Comparison of ENCODE assay signal across 14 mouse cellular contexts in the genomic region with DNA sequence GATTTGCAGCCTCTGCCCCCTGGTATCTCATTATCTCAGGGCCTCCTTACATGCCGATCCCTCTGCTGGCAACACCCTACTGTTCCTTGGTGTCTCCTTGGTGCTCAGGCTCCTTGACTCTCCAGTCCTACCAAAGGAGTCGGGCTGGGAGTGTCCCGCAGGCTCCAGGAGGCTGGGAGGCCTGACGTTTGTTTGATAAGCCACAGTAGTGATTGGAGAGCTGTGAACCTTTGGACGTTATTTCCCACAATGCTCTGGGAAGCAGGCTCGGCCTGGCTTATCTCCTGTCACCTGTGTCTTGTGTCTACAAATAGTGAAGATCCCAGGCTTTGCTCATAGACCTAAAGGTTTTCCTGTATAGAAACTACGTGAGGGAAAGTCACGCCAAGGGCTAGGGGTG. TPM values are rescaled to one million over a fixed set of nuclear protein-coding genes. Genes with fewer than 3 reads are reported as not detected.
DNase-seq lines count a peak whose midpoint lies in the region; ATAC-seq and TF ChIP-seq lines count a peak whose summit lies in the region.
"Had no signal": no experiment of that assay in that cellular context is flagged by ENCODE, and none has a peak within 500 bp of the region (broad histone marks: within the 10 kb centered on the region; RNA-seq: fewer than 3 reads in every experiment).

No protein-coding gene starts in this region.

- H3K4me3 ChIP-seq in G1E (ENCODE audit: low read depth, low read length): peak overlapping the region; percentile 63; the same call in 1 of the 2 replicates
- no peak overlapping the region for H3K4me3 ChIP-seq in intestine, postnatal 0 days (ENCODE audit: low read depth, low read length)
- H3K4me3 ChIP-seq in hindbrain, postnatal 0 days (ENCODE audit: low read length): no peak overlapping the region
- H3K4me3 ChIP-seq: embryonic facial prominence, embryonic 12.5 days; forebrain, embryonic 13.5 days; gastrocnemius, adult 2 months; hindbrain, embryonic 13.5 days; kidney, embryonic 15.5 days; midbrain, embryonic 13.5 days; neural tube, embryonic 12.5 days had no signal

- H3K27me3 ChIP-seq in G1E (ENCODE audit: insufficient read depth, low read length): no peaks in the 10 kb centered on the region
- H3K27me3 ChIP-seq in intestine, postnatal 0 days (replicated peaks; ENCODE audit: control insufficient read depth, insufficient read depth, low read length): no peaks in the 10 kb centered on the region
- H3K27me3 ChIP-seq in hindbrain, postnatal 0 days (ENCODE audit: insufficient read depth, low read length): no peaks in the 10 kb centered on the region
- H3K27me3 ChIP-seq: embryonic facial prominence, embryonic 12.5 days; kidney, embryonic 15.5 days had no signal

- peaks cover 90% of the 10 kb centered on the region for H3K4me1 ChIP-seq in G1E (ENCODE audit: insufficient read depth, low read depth, low read length)
- 0 out of 2 replicates have a peak, but pooled peaks cover 6% of the 10 kb centered on the region for H3K4me1 ChIP-seq in intestine, postnatal 0 days (replicated peaks; ENCODE audit: control insufficient read depth, insufficient read depth, low read length)
- peaks cover 14% of the 10 kb centered on the region for H3K4me1 ChIP-seq in hindbrain, postnatal 0 days (ENCODE audit: insufficient read depth, low read length)

- TF ChIP-seq CTCF in G1E (IDR thresholded peaks at IDR 0.05; ENCODE audit: low read depth, low read length): no peak
- TF ChIP-seq CTCF in intestine, postnatal 0 days (IDR thresholded peaks at IDR 0.05; ENCODE audit: low read depth): peak; percentile 30; the same call in 1 of the 2 replicates
- no peak for TF ChIP-seq CTCF in hindbrain, postnatal 0 days (IDR thresholded peaks at IDR 0.05; ENCODE audit: low read depth)

- 36% methylated on average over 8 of the region's 8 CpGs for WGBS in intestine, postnatal 0 days
- WGBS in hindbrain, postnatal 0 days: 81% methylated on average over 8 of the region's 8 CpGs

- 0 out of 2 replicates have a peak, but pooled peaks have one; percentile 6 for ATAC-seq in G1E (ENCODE audit: extremely low read depth, insufficient number of reproducible peaks, low FRiP score, poor library complexity, severe bottlenecking)
- ATAC-seq in intestine, postnatal 0 days: peak; percentile 71
- peak; percentile 44 for ATAC-seq in megakaryocyte-erythroid progenitor cell, adult 5-6 weeks (replicated peaks; ENCODE audit: low FRiP score, low TSS enrichment, poor library complexity, severe bottlenecking)
- no peak for ATAC-seq in hindbrain, postnatal 0 days
- ATAC-seq: forebrain, embryonic 13.5 days; midbrain, embryonic 13.5 days had no signal

- H3K4me2 ChIP-seq in intestine, postnatal 0 days (replicated peaks; ENCODE audit: low read depth): peak overlapping the region; percentile 78
- H3K4me2 ChIP-seq in hindbrain, postnatal 0 days (ENCODE audit: low read depth, low read length): no peak overlapping the region
- H3K4me2 ChIP-seq: embryonic facial prominence, embryonic 12.5 days; forebrain, embryonic 13.5 days; hindbrain, embryonic 13.5 days; midbrain, embryonic 13.5 days; neural tube, embryonic 12.5 days had no signal

- H3K36me3 ChIP-seq in G1E (replicated peaks): peaks cover 62% of the 10 kb centered on the region
- H3K36me3 ChIP-seq in intestine, postnatal 0 days (ENCODE audit: control insufficient read depth, insufficient read depth): peaks cover 23% of the 10 kb centered on the region
- H3K36me3 ChIP-seq in hindbrain, postnatal 0 days (ENCODE audit: insufficient read depth, low read length): peaks cover 11% of the 10 kb centered on the region; the same call in 1 of the 2 replicates

- peak overlapping the region; percentile 96 for H3K27ac ChIP-seq in intestine, postnatal 0 days (ENCODE audit: low read depth, low read length)
- H3K27ac ChIP-seq in hindbrain, postnatal 0 days: no peak overlapping the region
- H3K27ac ChIP-seq: embryonic facial prominence, embryonic 12.5 days; forebrain, embryonic 13.5 days; gastrocnemius, adult 2 months; hindbrain, embryonic 13.5 days; kidney, embryonic 15.5 days; midbrain, embryonic 13.5 days; neural tube, embryonic 12.5 days had no signal

- no peak overlapping the region for H3K9ac ChIP-seq in intestine, postnatal 0 days (ENCODE audit: low read depth, low read length)
- no peak overlapping the region for H3K9ac ChIP-seq in hindbrain, postnatal 0 days (replicated peaks; ENCODE audit: low read length)
- H3K9ac ChIP-seq: embryonic facial prominence, embryonic 12.5 days; forebrain, embryonic 13.5 days; hindbrain, embryonic 13.5 days; kidney, embryonic 15.5 days; midbrain, embryonic 13.5 days; neural tube, embryonic 12.5 days had no signal

- no peaks in the 10 kb centered on the region for H3K9me3 ChIP-seq in G1E (replicated peaks)
- no peaks in the 10 kb centered on the region for H3K9me3 ChIP-seq in intestine, postnatal 0 days (ENCODE audit: control insufficient read depth)
- H3K9me3 ChIP-seq in hindbrain, postnatal 0 days (ENCODE audit: low read length): no peaks in the 10 kb centered on the region
- H3K9me3 ChIP-seq: embryonic facial prominence, embryonic 12.5 days; forebrain, embryonic 13.5 days; hindbrain, embryonic 13.5 days; kidney, embryonic 15.5 days; midbrain, embryonic 13.5 days; neural tube, embryonic 12.5 days had no signal

- no peak for DNase-seq in G1E (ENCODE audit: low spot score)
- DNase-seq in MN1 (ENCODE audit: low spot score): peak; percentile 59
- DNase-seq in hindbrain, postnatal 0 days (ENCODE audit: low spot score): no peak
- no peak for DNase-seq in urinary bladder, postnatal 4 days (ENCODE audit: low spot score in 2 of 2)
- no peak for DNase-seq in right cerebral cortex, postnatal 10 days (ENCODE audit: low spot score in 2 of 2)

RNA-seq across cellular contexts. Expression of a gene that starts 3.3 kb away (rescaled TPM):
- 63.1 and 67.1 TPM in 2 replicates for total RNA-seq in G1E (2014; fragmentation: Nextera tagmentation)
- 13.5 and 13.9 TPM in 2 replicates for total RNA-seq in G1E (2017)
- 89.1 and 101 TPM in 2 replicates for polyA plus RNA-seq in G1E (2012)
- 76.3 and 80.6 TPM in 2 replicates for polyA plus RNA-seq in intestine, postnatal 0 days (2015; fragmentation: Nextera tagmentation; extraction: Ambion mirVana)
- total RNA-seq in megakaryocyte-erythroid progenitor cell, adult 5-6 weeks (2014; fragmentation: Nextera tagmentation): 58.3 and 111 TPM in 2 replicates
- total RNA-seq in megakaryocyte-erythroid progenitor cell, adult 5-6 weeks (2017): 4.3 and 17.6 TPM in 2 replicates
- total RNA-seq in hindbrain, postnatal 0 days (2014; rRNA removed): 37.2 and 53.9 TPM in 2 replicates
- 56.1 and 63.3 TPM in 2 replicates for polyA plus RNA-seq in hindbrain, postnatal 0 days (2015; fragmentation: Nextera tagmentation; extraction: Ambion mirVana)

RNA-seq across cellular contexts. Expression of a gene that starts 9.5 kb away (rescaled TPM):
- 11.2 and 11.4 TPM in 2 replicates for total RNA-seq in G1E (2014; fragmentation: Nextera tagmentation)
- total RNA-seq in G1E (2017): 4.6 and 7.0 TPM in 2 replicates
- polyA plus RNA-seq in G1E (2012): 10.8 and 15.4 TPM in 2 replicates
- polyA plus RNA-seq in intestine, postnatal 0 days (2015; fragmentation: Nextera tagmentation; extraction: Ambion mirVana): 18.8 and 19.5 TPM in 2 replicates
- total RNA-seq in megakaryocyte-erythroid progenitor cell, adult 5-6 weeks (2014; fragmentation: Nextera tagmentation): 1.8 and 7.0 TPM in 2 replicates
- 1.2 and 2.8 TPM in 2 replicates for total RNA-seq in megakaryocyte-erythroid progenitor cell, adult 5-6 weeks (2017)
- total RNA-seq in hindbrain, postnatal 0 days (2014; rRNA removed): 610 and 693 TPM in 2 replicates
- polyA plus RNA-seq in hindbrain, postnatal 0 days (2015; fragmentation: Nextera tagmentation; extraction: Ambion mirVana): 693 and 724 TPM in 2 replicates

RNA-seq across cellular contexts. Expression of a gene that starts 12.5 kb away (rescaled TPM):
- 7.1 and 16.3 TPM in 2 replicates for total RNA-seq in G1E (2014; fragmentation: Nextera tagmentation)
- 11.8 and 13.3 TPM in 2 replicates for total RNA-seq in G1E (2017)
- polyA plus RNA-seq in G1E (2012): 55.0 and 68.8 TPM in 2 replicates
- polyA plus RNA-seq in intestine, postnatal 0 days (2015; fragmentation: Nextera tagmentation; extraction: Ambion mirVana): 37.4 and 41.0 TPM in 2 replicates
- total RNA-seq in megakaryocyte-erythroid progenitor cell, adult 5-6 weeks (2014; fragmentation: Nextera tagmentation): 30.7 and 51.4 TPM in 2 replicates
- 29.2 and 33.9 TPM in 2 replicates for total RNA-seq in megakaryocyte-erythroid progenitor cell, adult 5-6 weeks (2017)
- total RNA-seq in hindbrain, postnatal 0 days (2014; rRNA removed): 162 and 176 TPM in 2 replicates
- 101 and 103 TPM in 2 replicates for polyA plus RNA-seq in hindbrain, postnatal 0 days (2015; fragmentation: Nextera tagmentation; extraction: Ambion mirVana)

RNA-seq across cellular contexts. Expression of a gene that starts 40.5 kb away (rescaled TPM):
- total RNA-seq in G1E (2014; fragmentation: Nextera tagmentation) (0.83 TPM in 1 of 2 replicates, not detected in the other), G1E (2017) (0.22 TPM in 1 of 2 replicates, not detected in the other)
- 0.41 and 0.95 TPM in 2 replicates for polyA plus RNA-seq in G1E (2012)
- 0.21 and 0.31 TPM in 2 replicates for polyA plus RNA-seq in intestine, postnatal 0 days (2015; fragmentation: Nextera tagmentation; extraction: Ambion mirVana)
- total RNA-seq in megakaryocyte-erythroid progenitor cell, adult 5-6 weeks (2014; fragmentation: Nextera tagmentation): 0.28 TPM in 1 of 2 replicates, not detected in the other
- not detected in 2 replicates for total RNA-seq in megakaryocyte-erythroid progenitor cell, adult 5-6 weeks (2017)
- total RNA-seq in hindbrain, postnatal 0 days (2014; rRNA removed): 0.26 and 0.72 TPM in 2 replicates
- polyA plus RNA-seq in hindbrain, postnatal 0 days (2015; fragmentation: Nextera tagmentation; extraction: Ambion mirVana): 0.20 and 0.31 TPM in 2 replicates

RNA-seq across cellular contexts. Expression of a gene that starts 40.8 kb away (rescaled TPM):
- total RNA-seq in G1E (2014; fragmentation: Nextera tagmentation) (79.8 and 104 TPM in 2 replicates), G1E (2017) (15.7 and 18.9 TPM in 2 replicates)
- polyA plus RNA-seq in G1E (2012): 323 and 357 TPM in 2 replicates
- polyA plus RNA-seq in intestine, postnatal 0 days (2015; fragmentation: Nextera tagmentation; extraction: Ambion mirVana): 4.4 and 7.2 TPM in 2 replicates
- 44.0 and 54.3 TPM in 2 replicates for total RNA-seq in megakaryocyte-erythroid progenitor cell, adult 5-6 weeks (2014; fragmentation: Nextera tagmentation)
- total RNA-seq in megakaryocyte-erythroid progenitor cell, adult 5-6 weeks (2017): 6.2 and 7.3 TPM in 2 replicates
- total RNA-seq in hindbrain, postnatal 0 days (2014; rRNA removed): 35.2 and 42.1 TPM in 2 replicates
- 16.2 and 16.7 TPM in 2 replicates for polyA plus RNA-seq in hindbrain, postnatal 0 days (2015; fragmentation: Nextera tagmentation; extraction: Ambion mirVana)

Comparison
In these comparisons a context has a peak if more than half of its experiments do, and no peak if none do; other contexts are left out.
1. RNA of a gene that starts 9.5 kb away (total RNA-seq): 610 to 693 TPM in hindbrain, postnatal 0 days; 4.6 to 11.4 TPM in G1E and 1.2 to 7.0 TPM in megakaryocyte-erythroid progenitor cell, adult 5-6 weeks; every median in the first group is over 10 times any median in the second.